Mouse (Mus musculus) midbrain, embryonic 14.5 days (tissue): Measurements from ENCODE around the gene Zfp319. TPM values are rescaled to one million over a fixed set of nuclear protein-coding genes. Genes with fewer than 3 reads are reported as not detected.
"Not testable (repeated sequence)": the region's sequence is repeated elsewhere in the genome, so short reads cannot be mapped to it uniquely, and the experiment has no call there.

Experiments
- ATAC-seq: fragments of 200-750 bp; cut with Nextera tagmentation; 2 replicates; pipeline ENCODE4 v1.8.0; 2017; ENCODE audit warnings: moderate number of reproducible peaks, moderate library complexity; ENCODE audit not compliant: low FRiP score, low TSS enrichment
- DNase-seq: peaks from one replicate; pipeline ENCODE4 v3.0.0-alpha.2; 2015
- H3K27ac ChIP-seq: fragments of 300-500 bp; sonication (generic); replicated peaks from 2 replicates; pipeline ENCODE4 v1.5.1; 2014; ENCODE audit warnings: mild to moderate bottlenecking, low read depth, low read length, moderate library complexity
- H3K27me3 ChIP-seq: fragments of 300-500 bp; sonication (generic); 2 replicates; pipeline ENCODE4 v1.6.1; 2014; ENCODE audit warnings: low read length, control low read depth, mixed read lengths; ENCODE audit not compliant: control insufficient read depth, insufficient read depth
- H3K36me3 ChIP-seq: fragments of 300-500 bp; sonication (generic); 2 replicates; pipeline ENCODE4 v1.6.1; 2014; ENCODE audit warnings: low read length, control low read depth; ENCODE audit not compliant: control insufficient read depth, insufficient read depth
- H3K4me1 ChIP-seq: fragments of 300-500 bp; sonication (generic); 2 replicates; pipeline ENCODE4 v1.6.1; 2014; ENCODE audit warnings: mild to moderate bottlenecking, antibody characterized with exemption, low read length, control low read depth; ENCODE audit not compliant: control insufficient read depth, insufficient read depth
- H3K4me2 ChIP-seq: fragments of 300-500 bp; sonication (generic); 2 replicates; pipeline ENCODE4 v1.6.1; 2014; ENCODE audit warnings: mild to moderate bottlenecking, low read length, moderate library complexity
- H3K4me3 ChIP-seq: fragments of 300-500 bp; sonication (generic); replicated peaks from 2 replicates; pipeline ENCODE4 v1.5.1; 2014; ENCODE audit warnings: low read depth, low read length
- H3K9ac ChIP-seq: fragments of 300-500 bp; sonication (generic); replicated peaks from 2 replicates; pipeline ENCODE4 v1.6.1; 2014; ENCODE audit warnings: mild to moderate bottlenecking, low read length, moderate library complexity
- H3K9me3 ChIP-seq: fragments of 300-500 bp; sonication (generic); 2 replicates; pipeline ENCODE4 v1.6.1; 2016; ENCODE audit warnings: low read length, control low read depth, mixed read lengths; ENCODE audit not compliant: control insufficient read depth
- WGBS: fragments of 180-500 bp; shearing (Covaris S2); extraction: QIAGEN DNeasy Blood & Tissue Kit; methylation state at CpG from one replicate; pipeline ENCODE4 v1.1.7; 2014; 5-methylcytosine and 5-hydroxymethylcytosine counted together
- polyA plus RNA-seq: library from polyadenylated mRNA; unstranded; fragments of >200 nt; fragmentation: Nextera tagmentation; extraction: Ambion mirVana; gene quantifications from 2 replicates; pipeline ENCODE4 v1.2.1, GENCODE M21; 2014

The Zfp319 gene
- 15.9 and 17.9 TPM in 2 replicates for polyA plus RNA-seq

DNA sequence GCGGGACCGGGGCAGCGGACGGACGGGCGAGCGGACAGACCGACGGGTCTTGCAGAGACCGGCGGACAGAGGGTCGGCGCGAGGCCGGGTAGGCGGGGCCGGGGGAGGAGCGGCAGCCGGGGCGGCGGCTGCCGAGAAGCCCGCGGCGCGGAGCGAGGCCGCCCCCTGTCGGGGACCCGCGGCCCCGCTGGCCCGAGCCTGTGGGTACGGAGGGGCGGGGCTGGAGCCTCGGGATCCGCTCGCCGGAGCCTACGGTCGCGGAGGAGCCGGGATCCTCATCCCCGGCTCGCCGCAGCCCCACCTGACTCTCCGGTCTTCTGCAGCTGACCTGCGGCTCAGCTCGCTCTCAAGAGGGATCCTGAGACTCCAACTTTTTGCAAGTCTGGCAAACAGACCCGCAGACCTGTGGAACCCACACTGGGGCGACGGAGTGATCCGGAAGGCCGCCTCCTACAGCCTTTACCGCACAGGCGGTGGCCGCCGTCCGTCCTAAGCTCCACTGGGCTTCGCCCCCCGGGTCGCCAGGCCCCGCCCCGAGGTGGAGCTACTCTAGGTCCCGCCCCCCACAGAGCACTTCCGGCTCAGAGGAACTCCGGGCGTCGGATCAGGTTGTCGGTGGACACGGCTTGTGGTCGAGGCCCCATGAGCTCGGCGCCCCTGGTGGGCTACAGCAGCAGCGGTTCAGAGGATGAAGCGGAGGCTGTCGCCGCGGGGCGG, at the start of gene Zfp319, which contains the start of gene Usb1:
Zfp319 (minus strand) TSS at position 231 of the 717 bp plus-strand sequence.
Usb1 (plus strand) TSS at position 565 of the 717 bp plus-strand sequence.
- DNase-seq = peak; percentile 95
- no peaks in the 10 kb centered on the region for H3K27me3 ChIP-seq
- peaks cover 32% of the 10 kb centered on the region for H3K36me3 ChIP-seq
- H3K9me3 ChIP-seq = no peaks in the 10 kb centered on the region
- peak within 1 kb of the TSS; percentile 93 for H3K27ac ChIP-seq
- peak within 1 kb of the TSS; percentile 88 for H3K4me3 ChIP-seq
- peaks cover 21% of the 10 kb centered on the region for H3K4me1 ChIP-seq
- peak within 1 kb of the TSS; percentile 96 for H3K9ac ChIP-seq
- peak within 1 kb of the TSS; percentile 89 for H3K4me2 ChIP-seq
- peak; percentile 94 for ATAC-seq
- under 1% methylated on average over 74 of the region's 80 CpGs for WGBS

DNA sequence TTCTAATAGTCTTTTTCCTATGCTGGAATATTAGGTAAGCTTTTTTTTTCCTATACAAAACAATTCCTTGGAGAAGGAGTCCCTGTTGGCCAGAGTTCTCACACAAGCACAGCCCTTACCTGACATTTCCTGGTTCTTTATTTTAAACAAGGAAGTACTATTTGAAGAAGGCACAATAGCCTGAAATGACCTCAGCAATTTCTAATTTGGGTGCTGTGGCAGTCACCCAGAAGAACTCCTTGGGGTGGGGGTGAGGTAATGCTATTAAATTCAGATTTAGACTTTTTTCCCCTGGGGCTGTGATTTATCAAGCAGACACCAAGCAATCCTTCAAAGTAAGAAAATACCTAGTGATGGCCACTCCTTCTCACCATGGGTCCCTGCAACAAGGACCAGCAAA, 49.2 kb upstream of the Zfp319 start:
- no peak for DNase-seq
- 0 out of 2 replicates have a peak, but pooled peaks cover 3% of the 10 kb centered on the region for H3K9me3 ChIP-seq
- H3K27me3 ChIP-seq = no peaks in the 10 kb centered on the region
- no peak overlapping the region for H3K27ac ChIP-seq
- no peaks in the 10 kb centered on the region for H3K4me1 ChIP-seq
- H3K9ac ChIP-seq = no peak overlapping the region
- H3K4me2 ChIP-seq = no peak overlapping the region
- H3K4me3 ChIP-seq = no peak overlapping the region
- H3K36me3 ChIP-seq = no peaks in the 10 kb centered on the region
- no peak for ATAC-seq

- H3K4me1 ChIP-seq, H3K9ac ChIP-seq, H3K9me3 ChIP-seq, DNase-seq, ATAC-seq, H3K27me3 ChIP-seq, H3K4me2 ChIP-seq, H3K27ac ChIP-seq, H3K36me3 ChIP-seq, H3K4me3 ChIP-seq: not testable (repeated sequence)
- WGBS = 95% methylated on average over 11 of the region's 11 CpGs
Observed at GRCm38 (mm10) chr8:95378928-95379327, 47.2 kb upstream of the Zfp319 start.

DNA sequence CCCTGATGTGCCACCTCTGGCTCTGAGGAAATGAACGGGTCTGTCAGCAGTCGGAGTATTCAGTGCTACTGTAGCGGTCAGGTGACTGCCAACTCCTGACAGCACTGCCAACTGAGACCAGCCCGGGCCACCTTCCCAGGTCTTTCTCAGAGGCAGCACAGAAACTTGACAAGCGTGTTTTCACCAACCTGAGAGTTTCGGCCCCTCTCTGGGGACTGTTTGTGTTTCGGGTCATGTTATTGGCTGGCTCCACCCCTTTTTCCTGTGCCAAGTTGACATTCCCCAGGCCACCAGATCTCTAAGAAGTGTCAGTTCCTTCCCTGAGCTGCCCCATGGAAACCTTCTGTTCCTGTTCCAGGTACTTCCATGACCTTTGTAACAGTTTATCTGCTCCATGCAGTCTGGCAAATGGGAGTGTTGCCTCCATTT, 46.1 kb upstream of the Zfp319 start:
- ATAC-seq = no peak
- 71% methylated on average over 7 of the region's 7 CpGs for WGBS

DNA sequence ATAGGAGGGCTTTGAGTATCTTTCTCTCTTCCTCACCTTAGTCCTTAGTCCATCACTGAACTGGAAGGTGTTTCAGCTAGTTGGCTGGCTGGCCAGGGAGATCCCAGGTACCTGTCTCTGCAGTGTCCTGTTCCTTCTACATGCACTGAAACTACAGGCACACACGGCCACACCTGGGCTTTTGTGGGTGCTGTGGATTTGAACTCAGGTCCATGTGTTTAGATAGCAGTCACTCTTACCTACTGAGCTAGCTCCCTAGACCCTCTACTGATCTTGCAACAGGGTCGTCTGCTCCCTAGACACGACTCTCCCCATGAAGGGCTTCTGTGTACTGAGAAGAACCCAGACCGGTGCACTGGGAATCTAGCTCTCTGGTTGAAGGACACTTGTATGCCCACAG, 45.4 kb upstream of the Zfp319 start:
- ATAC-seq (no peak), DNase-seq (no peak)
- Histone ChIP-seq H3K36me3 (peaks cover 12% of the 10 kb centered on the region), H3K4me3 (no peak overlapping the region), H3K4me1 (no peaks in the 10 kb centered on the region), H3K9me3 (no peaks in the 10 kb centered on the region), H3K9ac (no peak overlapping the region), H3K4me2 (no peak overlapping the region), H3K27me3 (no peaks in the 10 kb centered on the region), H3K27ac (no peak overlapping the region)
- 87% methylated on average over 4 of the region's 4 CpGs for WGBS

More for the DNA sequence above, 46.1 kb upstream of the Zfp319 start:
- peaks cover 4% of the 10 kb centered on the region for H3K36me3 ChIP-seq
- H3K9me3 ChIP-seq = no peaks in the 10 kb centered on the region
- no peaks in the 10 kb centered on the region for H3K27me3 ChIP-seq
- H3K4me1 ChIP-seq = no peaks in the 10 kb centered on the region
- H3K9ac ChIP-seq = no peak overlapping the region
- DNase-seq = no peak
- H3K27ac ChIP-seq = no peak overlapping the region
- H3K4me3 ChIP-seq = no peak overlapping the region
- H3K4me2 ChIP-seq = no peak overlapping the region

- Histone ChIP-seq H3K4me2 (no peak overlapping the region), H3K4me1 (no peaks in the 10 kb centered on the region), H3K27ac (no peak overlapping the region), H3K36me3 (peaks cover 17% of the 10 kb centered on the region), H3K4me3 (no peak overlapping the region), H3K27me3 (no peaks in the 10 kb centered on the region), H3K9me3 (no peaks in the 10 kb centered on the region), H3K9ac (no peak overlapping the region)
- DNase-seq (no peak), ATAC-seq (no peak)
- 85% methylated on average over 12 of the region's 12 CpGs for WGBS
Observed at GRCm38 (mm10) chr8:95376309-95376999, 44.7 kb upstream of the Zfp319 start.

GRCm38 (mm10) chr8:95375374-95375930, 43.7 kb upstream of the Zfp319 start:
- DNase-seq (no peak), ATAC-seq (no peak)
- H3K9me3 ChIP-seq = no peaks in the 10 kb centered on the region
- H3K9ac ChIP-seq = no peak overlapping the region
- H3K27me3 ChIP-seq = no peaks in the 10 kb centered on the region
- peaks cover 23% of the 10 kb centered on the region for H3K36me3 ChIP-seq
- H3K4me1 ChIP-seq = no peaks in the 10 kb centered on the region
- H3K27ac ChIP-seq = no peak overlapping the region
- no peak overlapping the region for H3K4me3 ChIP-seq
- no peak overlapping the region for H3K4me2 ChIP-seq
- 92% methylated on average over 7 of the region's 7 CpGs for WGBS

DNA sequence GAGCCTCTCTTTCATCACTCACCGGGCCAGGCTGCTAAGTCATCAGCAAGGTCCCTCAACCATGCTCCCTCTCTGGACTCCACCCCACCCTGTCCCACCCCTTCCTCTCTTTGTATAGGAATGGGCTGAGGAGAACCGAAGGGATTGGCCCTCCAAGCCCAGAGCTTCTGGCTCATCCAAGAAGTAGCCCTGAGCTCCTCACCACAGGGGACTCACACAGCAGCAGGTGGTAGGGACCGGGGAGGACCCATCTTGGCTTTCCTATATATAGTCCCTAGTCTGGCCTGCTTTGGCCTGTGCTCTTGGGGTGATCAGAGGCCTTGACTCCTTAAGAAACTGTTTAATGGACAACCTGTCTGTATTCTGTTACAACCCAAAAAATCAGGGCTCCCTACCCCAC, 42.7 kb upstream of the Zfp319 start:
- Histone ChIP-seq H3K27ac (no peak overlapping the region), H3K4me2 (no peak overlapping the region), H3K4me3 (no peak overlapping the region), H3K36me3 (peaks cover 31% of the 10 kb centered on the region), H3K9me3 (no peaks in the 10 kb centered on the region), H3K27me3 (no peaks in the 10 kb centered on the region), H3K4me1 (no peaks in the 10 kb centered on the region), H3K9ac (no peak overlapping the region)
- ATAC-seq (no peak), DNase-seq (no peak)
- 89% methylated on average over 3 of the region's 3 CpGs for WGBS
